ENCODE assay signal across 26 mouse cellular contexts in genomic region chr6:13759431-13759830, GRCm38 (mm10).
DNase-seq lines count a peak whose midpoint lies in the region; ATAC-seq and TF ChIP-seq lines count a peak whose summit lies in the region.
"Had no signal": no experiment of that assay in that cellular context is flagged by ENCODE, and none has a peak within 500 bp of the region (broad histone marks: within the 10 kb centered on the region; RNA-seq: fewer than 3 reads in every experiment).

No protein-coding gene starts in this region.

- no peaks in the 10 kb centered on the region for H3K36me3 ChIP-seq in hindbrain, postnatal 0 days (ENCODE audit: insufficient read depth, low read length)
- H3K36me3 ChIP-seq in hindbrain, embryonic 11.5 days (ENCODE audit: control insufficient read depth, insufficient read depth, low read length), result no peaks in the 10 kb centered on the region
- H3K36me3 ChIP-seq in midbrain, embryonic 14.5 days (ENCODE audit: control insufficient read depth, insufficient read depth, low read length), result no peaks in the 10 kb centered on the region
- H3K36me3 ChIP-seq in midbrain, embryonic 13.5 days, result no peaks in the 10 kb centered on the region
- H3K36me3 ChIP-seq: forebrain, embryonic 12.5 days; G1E; hindbrain, embryonic 15.5 days; limb, embryonic 13.5 days; neural tube, embryonic 15.5 days had no signal

- H3K9me3 ChIP-seq in hindbrain, postnatal 0 days (ENCODE audit: low read length), result no peaks in the 10 kb centered on the region
- H3K9me3 ChIP-seq in hindbrain, embryonic 11.5 days (ENCODE audit: control insufficient read depth, low read length), result no peaks in the 10 kb centered on the region
- H3K9me3 ChIP-seq in midbrain, embryonic 14.5 days (ENCODE audit: control insufficient read depth, low read length), result no peaks in the 10 kb centered on the region
- H3K9me3 ChIP-seq in midbrain, embryonic 13.5 days, result no peaks in the 10 kb centered on the region
- H3K9me3 ChIP-seq: forebrain, embryonic 12.5 days; G1E; hindbrain, embryonic 15.5 days; limb, embryonic 13.5 days; neural tube, embryonic 15.5 days had no signal

- no peak overlapping the region for H3K4me3 ChIP-seq in hindbrain, postnatal 0 days (ENCODE audit: low read length)
- no peak overlapping the region for H3K4me3 ChIP-seq in hindbrain, embryonic 11.5 days (ENCODE audit: low read depth, low read length)
- H3K4me3 ChIP-seq in midbrain, embryonic 14.5 days (replicated peaks; ENCODE audit: low read depth, low read length), result no peak overlapping the region
- no peak overlapping the region for H3K4me3 ChIP-seq in midbrain, embryonic 13.5 days (replicated peaks)
- H3K4me3 ChIP-seq: erythroblast, embryonic 14.5 days; forebrain, embryonic 12.5 days; gastrocnemius, adult 2 months; hindbrain, embryonic 15.5 days; limb, embryonic 13.5 days; neural tube, embryonic 15.5 days had no signal

- no peaks in the 10 kb centered on the region for H3K27me3 ChIP-seq in hindbrain, postnatal 0 days (ENCODE audit: insufficient read depth, low read length)
- H3K27me3 ChIP-seq in hindbrain, embryonic 11.5 days (ENCODE audit: control insufficient read depth, insufficient read depth, low read length), result no peaks in the 10 kb centered on the region
- H3K27me3 ChIP-seq in midbrain, embryonic 14.5 days (ENCODE audit: control insufficient read depth, insufficient read depth, low read length), result no peaks in the 10 kb centered on the region
- no peaks in the 10 kb centered on the region for H3K27me3 ChIP-seq in midbrain, embryonic 13.5 days
- H3K27me3 ChIP-seq: forebrain, embryonic 12.5 days; hindbrain, embryonic 15.5 days; limb, embryonic 13.5 days; neural tube, embryonic 15.5 days had no signal

- WGBS in hindbrain, postnatal 0 days, result 89% methylated on average over 2 of the region's 2 CpGs
- 85% methylated on average over 2 of the region's 2 CpGs for WGBS in hindbrain, embryonic 11.5 days
- 88% methylated on average over 2 of the region's 2 CpGs for WGBS in midbrain, embryonic 14.5 days
- 79% methylated on average over 2 of the region's 2 CpGs for WGBS in midbrain, embryonic 13.5 days

- DNase-seq in hindbrain, postnatal 0 days (ENCODE audit: low spot score), result peak; percentile 15
- no peak for DNase-seq in hindbrain, embryonic 11.5 days (ENCODE audit: low spot score)
- peak; percentile 27 for DNase-seq in midbrain, embryonic 14.5 days
- DNase-seq in Muller cell, postnatal 12 days (ENCODE audit: inconsistent ontology term), result peak; percentile 42
- peak; percentile 26 for DNase-seq in brain, embryonic 14.5 days (ENCODE audit: low read depth)
- no peak for DNase-seq in lung, adult 18-20 months
- DNase-seq: adrenal gland, adult 8-10 months; cerebellum, adult 11-12 months; gastrocnemius, adult 2 months; gastrocnemius, postnatal 36 days; heart, adult 18-20 months; heart, postnatal 36 days; kidney, postnatal 25 days; lung, postnatal 10 days; retina, postnatal 1 day; right cerebral cortex, postnatal 14 days had no signal

- TF ChIP-seq CTCF in hindbrain, postnatal 0 days (IDR thresholded peaks at IDR 0.05; ENCODE audit: low read depth), result no peak; the same call in 1 of the 2 replicates
- TF ChIP-seq CTCF in brain, embryonic 14.5 days (IDR thresholded peaks at IDR 0.05; ENCODE audit: borderline replicate concordance, extremely low read depth, insufficient read depth, insufficient read length), result no peak

- no peaks in the 10 kb centered on the region for H3K4me1 ChIP-seq in hindbrain, postnatal 0 days (ENCODE audit: insufficient read depth, low read length)
- H3K4me1 ChIP-seq in hindbrain, embryonic 11.5 days (replicated peaks; ENCODE audit: control insufficient read depth, insufficient read depth, low read length), result no peaks in the 10 kb centered on the region
- no peaks in the 10 kb centered on the region for H3K4me1 ChIP-seq in midbrain, embryonic 14.5 days (ENCODE audit: control insufficient read depth, insufficient read depth, low read length)
- no peaks in the 10 kb centered on the region for H3K4me1 ChIP-seq in midbrain, embryonic 13.5 days (replicated peaks)
- H3K4me1 ChIP-seq: forebrain, embryonic 12.5 days; hindbrain, embryonic 15.5 days; limb, embryonic 13.5 days; neural tube, embryonic 15.5 days had no signal

- no peak overlapping the region for H3K9ac ChIP-seq in hindbrain, postnatal 0 days (replicated peaks; ENCODE audit: low read length)
- H3K9ac ChIP-seq in hindbrain, embryonic 11.5 days (ENCODE audit: low read depth, low read length), result no peak overlapping the region
- H3K9ac ChIP-seq in midbrain, embryonic 14.5 days (replicated peaks; ENCODE audit: low read length), result no peak overlapping the region
- H3K9ac ChIP-seq in midbrain, embryonic 13.5 days (replicated peaks), result no peak overlapping the region
- H3K9ac ChIP-seq: forebrain, embryonic 12.5 days; hindbrain, embryonic 15.5 days; limb, embryonic 13.5 days; neural tube, embryonic 15.5 days had no signal

- ATAC-seq in hindbrain, postnatal 0 days, result no peak
- ATAC-seq in hindbrain, embryonic 11.5 days (ENCODE audit: low FRiP score), result no peak
- ATAC-seq in midbrain, embryonic 14.5 days (ENCODE audit: low FRiP score, low TSS enrichment), result no peak
- ATAC-seq in midbrain, embryonic 13.5 days, result no peak
- no peak for ATAC-seq in activated CD4-positive, CD25-positive, alpha-beta regulatory T cell, adult 4 months

- H3K4me2 ChIP-seq in hindbrain, postnatal 0 days (ENCODE audit: low read depth, low read length), result no peak overlapping the region
- no peak overlapping the region for H3K4me2 ChIP-seq in hindbrain, embryonic 11.5 days (replicated peaks; ENCODE audit: low read depth, low read length)
- H3K4me2 ChIP-seq in midbrain, embryonic 14.5 days (ENCODE audit: low read length), result no peak overlapping the region
- H3K4me2 ChIP-seq in midbrain, embryonic 13.5 days (replicated peaks), result no peak overlapping the region
- H3K4me2 ChIP-seq: forebrain, embryonic 12.5 days; heart, embryonic 11.5 days; hindbrain, embryonic 15.5 days; limb, embryonic 13.5 days; liver, embryonic 11.5 days; neural tube, embryonic 15.5 days had no signal

- TF ChIP-seq POLR2A in brain, embryonic 14.5 days (IDR thresholded peaks at IDR 0.05; ENCODE audit: borderline replicate concordance, extremely low read depth, insufficient read depth, insufficient read length, poor library complexity, severe bottlenecking), result no peak

- H3K27ac ChIP-seq in hindbrain, postnatal 0 days, result no peak overlapping the region
- no peak overlapping the region for H3K27ac ChIP-seq in hindbrain, embryonic 11.5 days (ENCODE audit: low read depth, low read length)
- H3K27ac ChIP-seq in midbrain, embryonic 14.5 days (replicated peaks; ENCODE audit: low read depth, low read length), result no peak overlapping the region
- no peak overlapping the region for H3K27ac ChIP-seq in midbrain, embryonic 13.5 days
- H3K27ac ChIP-seq: forebrain, embryonic 12.5 days; gastrocnemius, adult 2 months; hindbrain, embryonic 15.5 days; limb, embryonic 13.5 days; neural tube, embryonic 15.5 days had no signal

Comparison
In these comparisons a context has a peak if more than half of its experiments do, and no peak if none do; other contexts are left out.
1. DNase-seq: peak in hindbrain, postnatal 0 days (single experiment), midbrain, embryonic 14.5 days (single experiment), Muller cell, postnatal 12 days (single experiment) and brain, embryonic 14.5 days (single experiment); none in hindbrain, embryonic 11.5 days (single experiment) and lung, adult 18-20 months (0 of 2).